ENCODE assay signal across 22 mouse cellular contexts in the genomic region with DNA sequence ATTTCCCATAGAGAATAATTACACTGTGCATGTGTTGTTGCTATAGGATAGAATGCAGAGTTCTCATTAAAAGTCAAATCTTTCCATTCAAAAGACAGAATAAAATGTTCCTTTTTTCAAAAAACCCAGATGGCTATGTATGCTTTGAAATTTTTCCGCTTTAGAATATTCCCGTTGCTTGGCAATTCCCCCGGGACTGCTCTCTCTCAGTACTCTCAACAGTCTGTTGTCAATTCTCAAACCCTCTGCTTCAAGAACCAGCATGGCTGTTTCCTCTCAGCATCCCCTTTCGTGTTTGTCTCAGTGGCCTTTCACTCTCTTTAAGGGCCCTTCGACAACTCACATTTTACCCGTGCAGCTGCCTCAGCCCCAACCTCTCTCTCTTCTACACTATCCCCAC.
DNase-seq lines count a peak whose midpoint lies in the region; ATAC-seq lines count a peak whose summit lies in the region.
"Had no signal": no experiment of that assay in that cellular context is flagged by ENCODE, and none has a peak within 500 bp of the region (broad histone marks: within the 10 kb centered on the region; RNA-seq: fewer than 3 reads in every experiment).

No protein-coding gene starts in this region.

- H3K4me3 ChIP-seq in forebrain, embryonic 14.5 days (ENCODE audit: low read depth, low read length) = no peak overlapping the region
- no peak overlapping the region for H3K4me3 ChIP-seq in forebrain, embryonic 13.5 days
- no peak overlapping the region for H3K4me3 ChIP-seq in midbrain, embryonic 14.5 days (replicated peaks; ENCODE audit: low read depth, low read length)
- no peak overlapping the region for H3K4me3 ChIP-seq in midbrain, embryonic 11.5 days (ENCODE audit: low read depth, low read length)
- H3K4me3 ChIP-seq: heart, embryonic 10.5 days; hindbrain, embryonic 13.5 days; limb, embryonic 10.5 days; liver, embryonic 12.5 days; lung, embryonic 15.5 days; midbrain, embryonic 13.5 days; myocyte had no signal

- no peaks in the 10 kb centered on the region for H3K4me1 ChIP-seq in forebrain, embryonic 14.5 days (ENCODE audit: control insufficient read depth, insufficient read depth, low read length)
- H3K4me1 ChIP-seq in forebrain, embryonic 13.5 days = no peaks in the 10 kb centered on the region
- no peaks in the 10 kb centered on the region for H3K4me1 ChIP-seq in midbrain, embryonic 14.5 days (ENCODE audit: control insufficient read depth, insufficient read depth, low read length)
- H3K4me1 ChIP-seq in midbrain, embryonic 11.5 days (ENCODE audit: control insufficient read depth, insufficient read depth, low read length) = no peaks in the 10 kb centered on the region
- H3K4me1 ChIP-seq: heart, embryonic 10.5 days; hindbrain, embryonic 13.5 days; limb, embryonic 10.5 days; liver, embryonic 12.5 days; lung, embryonic 15.5 days; midbrain, embryonic 13.5 days had no signal

- H3K9me3 ChIP-seq in forebrain, embryonic 14.5 days (replicated peaks; ENCODE audit: control insufficient read depth, low read length) = no peaks in the 10 kb centered on the region
- H3K9me3 ChIP-seq in forebrain, embryonic 13.5 days (replicated peaks) = no peaks in the 10 kb centered on the region
- H3K9me3 ChIP-seq in midbrain, embryonic 14.5 days (ENCODE audit: control insufficient read depth, low read length) = no peaks in the 10 kb centered on the region
- no peaks in the 10 kb centered on the region for H3K9me3 ChIP-seq in midbrain, embryonic 11.5 days (ENCODE audit: control insufficient read depth, low read length)
- H3K9me3 ChIP-seq: heart, embryonic 10.5 days; hindbrain, embryonic 13.5 days; limb, embryonic 10.5 days; liver, embryonic 12.5 days; lung, embryonic 15.5 days; midbrain, embryonic 13.5 days had no signal

- no peak for ATAC-seq in forebrain, embryonic 14.5 days
- ATAC-seq in forebrain, embryonic 13.5 days = no peak
- ATAC-seq in midbrain, embryonic 14.5 days (ENCODE audit: low FRiP score, low TSS enrichment) = no peak
- ATAC-seq in midbrain, embryonic 11.5 days (ENCODE audit: low FRiP score) = no peak
- ATAC-seq: liver, embryonic 12.5 days; midbrain, embryonic 13.5 days had no signal

- H3K27ac ChIP-seq in forebrain, embryonic 14.5 days (ENCODE audit: low read depth, low read length) = no peak overlapping the region
- no peak overlapping the region for H3K27ac ChIP-seq in forebrain, embryonic 13.5 days
- no peak overlapping the region for H3K27ac ChIP-seq in midbrain, embryonic 14.5 days (replicated peaks; ENCODE audit: low read depth, low read length)
- H3K27ac ChIP-seq in midbrain, embryonic 11.5 days (ENCODE audit: low read depth, low read length) = no peak overlapping the region
- H3K27ac ChIP-seq: heart, embryonic 10.5 days; hindbrain, embryonic 13.5 days; limb, embryonic 10.5 days; liver, embryonic 12.5 days; lung, embryonic 15.5 days; midbrain, embryonic 13.5 days; stomach, postnatal 0 days had no signal

- no peak overlapping the region for H3K9ac ChIP-seq in forebrain, embryonic 14.5 days (ENCODE audit: low read length)
- H3K9ac ChIP-seq in forebrain, embryonic 13.5 days = no peak overlapping the region
- no peak overlapping the region for H3K9ac ChIP-seq in midbrain, embryonic 14.5 days (replicated peaks; ENCODE audit: low read length)
- H3K9ac ChIP-seq in midbrain, embryonic 11.5 days (ENCODE audit: low read length) = no peak overlapping the region
- H3K9ac ChIP-seq: hindbrain, embryonic 13.5 days; liver, embryonic 12.5 days; lung, embryonic 15.5 days; midbrain, embryonic 13.5 days had no signal

- H3K27me3 ChIP-seq in forebrain, embryonic 14.5 days (replicated peaks; ENCODE audit: control insufficient read depth, insufficient read depth, low read length) = no peaks in the 10 kb centered on the region
- H3K27me3 ChIP-seq in forebrain, embryonic 13.5 days = no peaks in the 10 kb centered on the region
- no peaks in the 10 kb centered on the region for H3K27me3 ChIP-seq in midbrain, embryonic 14.5 days (ENCODE audit: control insufficient read depth, insufficient read depth, low read length)
- no peaks in the 10 kb centered on the region for H3K27me3 ChIP-seq in midbrain, embryonic 11.5 days (ENCODE audit: control insufficient read depth, insufficient read depth, low read length)
- H3K27me3 ChIP-seq: hindbrain, embryonic 13.5 days; liver, embryonic 12.5 days; lung, embryonic 15.5 days; midbrain, embryonic 13.5 days had no signal

- intact Hi-C loops in heart, postnatal 10 days (cut with DNase I) = no loop called here

- 72% methylated on average over 6 of the region's 6 CpGs for WGBS in forebrain, embryonic 14.5 days
- 79% methylated on average over 6 of the region's 6 CpGs for WGBS in forebrain, embryonic 13.5 days
- WGBS in midbrain, embryonic 14.5 days = 75% methylated on average over 6 of the region's 6 CpGs
- 85% methylated on average over 6 of the region's 6 CpGs for WGBS in midbrain, embryonic 11.5 days

- H3K36me3 ChIP-seq in forebrain, embryonic 14.5 days (ENCODE audit: control insufficient read depth, insufficient read depth, low read length) = no peaks in the 10 kb centered on the region
- H3K36me3 ChIP-seq in forebrain, embryonic 13.5 days (ENCODE audit: poor library complexity, severe bottlenecking) = no peaks in the 10 kb centered on the region
- no peaks in the 10 kb centered on the region for H3K36me3 ChIP-seq in midbrain, embryonic 14.5 days (ENCODE audit: control insufficient read depth, insufficient read depth, low read length)
- H3K36me3 ChIP-seq in midbrain, embryonic 11.5 days (ENCODE audit: control insufficient read depth, insufficient read depth, low read length) = no peaks in the 10 kb centered on the region
- H3K36me3 ChIP-seq: heart, embryonic 10.5 days; hindbrain, embryonic 13.5 days; limb, embryonic 10.5 days; liver, embryonic 12.5 days; lung, embryonic 15.5 days; midbrain, embryonic 13.5 days had no signal

- H3K4me2 ChIP-seq in forebrain, embryonic 14.5 days (ENCODE audit: low read length) = no peak overlapping the region
- no peak overlapping the region for H3K4me2 ChIP-seq in forebrain, embryonic 13.5 days
- no peak overlapping the region for H3K4me2 ChIP-seq in midbrain, embryonic 14.5 days (ENCODE audit: low read length)
- H3K4me2 ChIP-seq in midbrain, embryonic 11.5 days = no peak overlapping the region
- H3K4me2 ChIP-seq: hindbrain, embryonic 13.5 days; liver, embryonic 12.5 days; lung, embryonic 15.5 days; midbrain, embryonic 13.5 days had no signal

- peak; percentile 54 for DNase-seq in forebrain, embryonic 14.5 days (ENCODE audit: low spot score)
- peak; percentile 20 for DNase-seq in midbrain, embryonic 14.5 days
- no peak for DNase-seq in midbrain, embryonic 11.5 days (ENCODE audit: low spot score, missing footprints)
- peak; percentile 43 to 68 for DNase-seq in layer of hippocampus, adult 18-20 months (ENCODE audit: low spot score in 2 of 2)
- DNase-seq in layer of hippocampus, postnatal 36 days = peak; percentile 30 to 41
- DNase-seq in heart, postnatal 10 days = no peak
- no peak for DNase-seq in adrenal gland, adult 18-20 months (ENCODE audit: low spot score in 2 of 2)
- DNase-seq: adrenal gland, adult 2 months; cerebellum, adult 18-20 months; gastrocnemius, postnatal 36 days; heart, postnatal 14 days; retina, postnatal 1 day; thymus, postnatal 25 days had no signal

Comparison
In these comparisons a context has a peak if more than half of its experiments do, and no peak if none do; other contexts are left out.
1. DNase-seq: peak in forebrain, embryonic 14.5 days (single experiment), midbrain, embryonic 14.5 days (single experiment), layer of hippocampus, adult 18-20 months (2 of 2) and layer of hippocampus, postnatal 36 days (2 of 2); none in midbrain, embryonic 11.5 days (single experiment), heart, postnatal 10 days (0 of 2) and adrenal gland, adult 18-20 months (0 of 2).